Mouse (Mus musculus): ENCODE measurements around the gene Lhx8. TPM values are rescaled to one million over a fixed set of nuclear protein-coding genes. Genes with fewer than 3 reads are reported as not detected.

Gene Lhx8
- not detected for total RNA-seq (2022)

- no peak for DNase-seq (ENCODE audit: low spot score)
These were observed at the start of gene Lhx8 for GRCm38 (mm10) chr3:154330181-154331002. Gene Lhx8, minus strand, starts transcription at chr3:154330659.

- DNase-seq (ENCODE audit: low spot score) = no peak
These were observed 43.1 kb upstream of the Lhx8 start for GRCm38 (mm10) chr3:154373536-154373935.

- no peak for DNase-seq (ENCODE audit: low spot score)
These were observed 42.2 kb upstream of the Lhx8 start for GRCm38 (mm10) chr3:154372688-154373087.

GRCm38 (mm10) chr3:154367327-154367726, 36.9 kb upstream of the Lhx8 start:
- DNase-seq (ENCODE audit: low spot score) = no peak

GRCm38 (mm10) chr3:154364604-154365209, 34.2 kb upstream of the Lhx8 start:
- no peak for DNase-seq (ENCODE audit: low spot score)

- no peak for DNase-seq (ENCODE audit: low spot score)
These were observed 33.0 kb upstream of the Lhx8 start for GRCm38 (mm10) chr3:154363507-154363906.

- no peak for DNase-seq (ENCODE audit: low spot score)
These were observed 28.8 kb upstream of the Lhx8 start for GRCm38 (mm10) chr3:154359231-154359630.

GRCm38 (mm10) chr3:154340294-154340914, 9.9 kb upstream of the Lhx8 start:
- no peak for DNase-seq (ENCODE audit: low spot score)

- DNase-seq (ENCODE audit: low spot score) = no peak
These were observed 9.3 kb upstream of the Lhx8 start for GRCm38 (mm10) chr3:154339649-154340260.

- no peak for DNase-seq (ENCODE audit: low spot score)
These were observed 4.3 kb upstream of the Lhx8 start for GRCm38 (mm10) chr3:154334806-154335205.

- no peak for DNase-seq (ENCODE audit: low spot score)
These were observed 3.0 kb upstream of the Lhx8 start for GRCm38 (mm10) chr3:154333401-154333999.

- DNase-seq (ENCODE audit: low spot score) = no peak
These were observed 2.5 kb upstream of the Lhx8 start for GRCm38 (mm10) chr3:154332941-154333340.

- DNase-seq (ENCODE audit: low spot score) = no peak
These were observed 1.7 kb upstream of the Lhx8 start for GRCm38 (mm10) chr3:154332213-154332530.

- DNase-seq (ENCODE audit: low spot score) = no peak
These were observed 1.2 kb upstream of the Lhx8 start for GRCm38 (mm10) chr3:154331506-154332212.

GRCm38 (mm10) chr3:154331003-154331340, 513 bp upstream of the Lhx8 start:
- no peak for DNase-seq (ENCODE audit: low spot score)

- DNase-seq (ENCODE audit: low spot score) = no peak
These were observed 907 bp downstream of the Lhx8 start for GRCm38 (mm10) chr3:154329323-154330180.

GRCm38 (mm10) chr3:154328721-154329322, 1.6 kb downstream of the Lhx8 start:
- no peak for DNase-seq (ENCODE audit: low spot score)

GRCm38 (mm10) chr3:154327883-154328720, 2.4 kb downstream of the Lhx8 start:
- DNase-seq (ENCODE audit: low spot score) = no peak

Measured in heart, adult 8-10 months (tissue).